Mouse (Mus musculus): ENCODE results near the gene Ranbp3. TPM values are rescaled to one million over a fixed set of nuclear protein-coding genes. Genes with fewer than 3 reads are reported as not detected.

The Ranbp3 gene
- total RNA-seq, 2 experiments from 2014 or later, result 56.6 to 62.0 TPM

Other genes starting within 250 kb of the Ranbp3 start
- gene Ptprs, start 196.8 kb upstream of the Ranbp3 start, total RNA-seq (2021), result 100 to 1,000 TPM in 1 of 2 experiments, 10 to 100 TPM in 1; 77.1 to 106 TPM
- not detected for gene Znrf4, start 160.9 kb upstream of the Ranbp3 start, total RNA-seq (2021)
- under 1 TPM; 0.69 to 0.70 TPM for gene Gm20219, start 118.9 kb upstream of the Ranbp3 start, total RNA-seq (2021)
- gene Safb2, start 88.7 kb upstream of the Ranbp3 start, total RNA-seq (2021), result 100 to 1,000 TPM in 1 of 2 experiments, 10 to 100 TPM in 1; 79.8 to 124 TPM
- gene Safb, start 88.5 kb upstream of the Ranbp3 start, total RNA-seq (2021), result 100 to 1,000 TPM in 1 of 2 experiments, 10 to 100 TPM in 1; 92.1 to 113 TPM
- 100 to 1,000 TPM; 468 to 485 TPM for gene 2410015M20Rik, start 63.5 kb upstream of the Ranbp3 start, total RNA-seq (2021)
- gene Rpl36, start 59.9 kb upstream of the Ranbp3 start, total RNA-seq (2021), result 1,000 to 10,000 TPM; 1,095 to 1,101 TPM
- gene Lonp1, start 46.4 kb upstream of the Ranbp3 start, total RNA-seq (2021), result 100 to 1,000 TPM; 229 to 256 TPM
- gene Catsperd, start 45.2 kb upstream of the Ranbp3 start, total RNA-seq (2021), result 1 to 10 TPM in 1 of 2 experiments, under 1 TPM in 1; 0.66 to 1.1 TPM
- gene Ndufa11, start 44.5 kb downstream of the Ranbp3 start, total RNA-seq (2021), result 100 to 1,000 TPM; 432 to 465 TPM
- 10 to 100 TPM; 16.8 to 24.2 TPM for gene Vmac, start 44.7 kb downstream of the Ranbp3 start, total RNA-seq (2021)
- gene Nrtn, start 84.2 kb downstream of the Ranbp3 start, total RNA-seq (2021), result 1 to 10 TPM; 5.9 to 6.3 TPM
- 10 to 100 TPM; 27.6 to 34.5 TPM for gene Dus3l, start 91.5 kb downstream of the Ranbp3 start, total RNA-seq (2021)
- gene Prr22, start 97.0 kb downstream of the Ranbp3 start, total RNA-seq (2021), result under 1 TPM; 0.27 to 0.42 TPM
- gene Rfx2, start 157.7 kb downstream of the Ranbp3 start, total RNA-seq (2021), result 1 to 10 TPM; 5.5 to 5.7 TPM
- under 1 TPM in 1 of 2 experiments, not detected in 1; 0.12 TPM for gene Acsbg2, start 201.2 kb downstream of the Ranbp3 start, total RNA-seq (2021)
- 1 to 10 TPM; 1.2 to 2.6 TPM for gene 1700061G19Rik, start 202.2 kb downstream of the Ranbp3 start, total RNA-seq (2021)